Mouse (Mus musculus): ENCODE data around the gene Kif5c.

Kif5c gene

DNA sequence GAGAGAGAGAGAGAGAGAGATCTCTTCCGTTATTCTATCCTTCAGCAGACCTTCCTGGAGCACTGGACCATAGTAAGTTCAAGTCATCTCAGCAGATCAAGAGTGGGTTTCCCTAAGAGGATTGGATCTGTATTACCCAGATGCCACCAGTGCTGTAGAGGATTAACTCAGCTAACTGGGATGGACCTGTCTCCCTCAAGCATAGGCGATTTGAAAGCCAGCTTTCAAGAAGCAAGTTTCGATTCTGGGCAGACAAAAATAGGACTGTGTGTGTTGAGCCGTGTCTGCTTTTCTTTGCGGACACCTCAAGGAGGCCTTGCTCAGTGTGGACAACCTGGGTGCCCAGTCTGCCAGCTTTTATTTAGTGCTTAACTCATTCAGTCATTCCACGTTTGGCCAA, 170.0 kb downstream of the Kif5c start:
- DNase-seq (ENCODE audit: low spot score in 2 of 2), result no peak

DNA sequence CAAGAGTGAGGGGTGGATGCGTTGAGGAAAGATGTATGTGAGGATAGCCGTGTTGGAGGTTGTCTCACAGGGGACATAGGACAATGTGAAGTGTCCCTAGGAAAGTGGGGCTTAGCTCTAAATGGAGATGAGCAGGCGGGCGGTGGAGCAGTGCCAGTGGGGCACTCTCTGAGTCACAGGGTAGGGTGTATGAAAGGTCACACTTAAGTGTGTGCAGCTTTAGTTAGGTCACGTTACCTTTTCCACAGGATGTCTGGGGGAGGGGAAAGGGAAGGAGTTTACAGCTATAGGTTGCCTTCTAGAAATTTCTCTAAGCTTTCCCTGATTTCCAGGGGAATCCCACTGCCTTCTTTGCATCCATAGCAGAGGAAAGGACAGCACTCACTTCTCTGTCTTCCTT, 170.4 kb downstream of the Kif5c start:
- no peak for DNase-seq (ENCODE audit: low spot score in 2 of 2)

DNA sequence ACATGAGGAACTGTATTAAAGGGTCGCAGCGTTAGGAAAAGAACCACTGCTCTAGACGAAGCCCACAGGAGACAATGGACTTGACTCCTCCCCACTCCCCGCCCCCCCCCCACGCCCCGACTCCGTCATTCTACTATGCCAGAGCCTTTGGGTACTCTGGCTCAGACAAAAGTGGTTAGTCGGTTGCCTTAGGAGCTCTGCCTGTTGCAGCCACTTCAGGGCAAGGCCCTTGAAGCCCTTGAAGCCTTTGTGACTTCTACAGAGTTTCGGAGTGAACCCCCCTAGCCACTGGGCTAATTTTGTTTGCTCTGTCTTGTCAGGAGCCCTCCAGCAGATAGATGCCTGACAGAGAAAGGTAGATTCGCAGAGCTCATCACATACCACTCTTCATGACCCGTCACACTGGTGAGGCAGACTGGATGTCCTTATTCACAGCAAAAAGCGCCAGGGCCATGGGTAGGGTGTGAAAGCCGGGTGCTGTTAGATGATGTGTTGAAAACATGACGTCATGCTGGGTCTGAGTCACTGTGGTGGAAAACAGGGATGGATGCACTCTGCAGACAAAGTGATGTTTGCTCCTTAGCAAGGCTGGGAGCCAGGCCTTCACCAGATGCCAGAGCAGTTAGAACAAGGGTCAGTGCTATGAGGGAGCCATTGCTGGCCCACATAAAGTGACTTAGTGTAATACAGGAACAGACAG, 178.5 kb downstream of the Kif5c start:
- DNase-seq (ENCODE audit: low spot score in 2 of 2), result peak in 1 of 2 experiments; percentile 19

DNA sequence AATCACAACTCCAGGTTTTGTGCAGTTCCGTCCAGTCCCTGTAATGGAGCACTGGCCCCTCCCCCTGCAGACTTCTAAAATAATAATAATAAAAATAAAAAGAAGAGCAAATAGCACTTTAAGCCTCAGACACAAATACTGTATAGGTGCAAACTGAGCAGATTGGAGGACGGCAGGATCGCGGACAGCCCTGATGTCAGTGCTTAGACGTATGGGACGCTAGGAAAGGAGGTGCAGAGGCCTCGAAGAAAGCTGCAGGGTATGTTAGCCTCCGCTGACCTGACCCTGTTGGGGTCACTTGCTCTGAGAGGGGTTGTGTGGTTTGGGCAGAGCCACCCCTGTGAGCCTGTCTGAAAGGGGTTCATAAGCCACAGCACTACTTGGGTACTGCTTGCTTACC, 185.3 kb downstream of the Kif5c start:
- no peak for DNase-seq (ENCODE audit: low spot score in 2 of 2)

DNA sequence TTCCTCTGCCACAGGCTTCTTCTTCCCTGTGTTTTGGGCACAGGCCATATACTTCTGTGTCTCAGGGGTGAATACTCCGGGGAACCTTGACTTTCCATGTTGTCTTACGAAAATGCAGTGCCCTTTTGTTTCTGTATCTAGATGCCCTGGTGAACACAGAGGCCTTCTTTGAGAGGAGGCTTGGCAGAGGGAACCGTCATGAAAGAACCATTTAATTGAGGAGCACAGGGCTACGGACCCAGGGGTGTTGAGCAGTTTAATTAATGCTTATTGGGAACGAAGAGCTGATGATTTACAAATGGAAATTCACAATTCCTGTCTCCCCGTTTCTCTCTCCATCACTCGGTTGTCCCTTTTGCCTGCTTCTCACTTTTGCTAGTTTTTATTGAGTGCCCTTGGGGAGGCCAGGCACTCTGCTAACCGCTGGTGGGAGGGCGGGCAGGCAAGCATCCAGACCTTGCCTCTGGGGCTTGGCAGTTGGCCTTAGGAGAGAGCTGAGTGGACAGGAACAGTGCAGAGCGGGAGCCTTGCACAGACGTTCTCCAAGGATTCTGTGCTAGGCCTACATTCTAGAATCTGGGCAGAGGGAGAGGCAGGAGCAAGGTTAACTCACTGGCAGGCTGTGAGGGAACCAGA, 186.8 kb downstream of the Kif5c start:
- no peak for DNase-seq (ENCODE audit: low spot score in 2 of 2)

DNA sequence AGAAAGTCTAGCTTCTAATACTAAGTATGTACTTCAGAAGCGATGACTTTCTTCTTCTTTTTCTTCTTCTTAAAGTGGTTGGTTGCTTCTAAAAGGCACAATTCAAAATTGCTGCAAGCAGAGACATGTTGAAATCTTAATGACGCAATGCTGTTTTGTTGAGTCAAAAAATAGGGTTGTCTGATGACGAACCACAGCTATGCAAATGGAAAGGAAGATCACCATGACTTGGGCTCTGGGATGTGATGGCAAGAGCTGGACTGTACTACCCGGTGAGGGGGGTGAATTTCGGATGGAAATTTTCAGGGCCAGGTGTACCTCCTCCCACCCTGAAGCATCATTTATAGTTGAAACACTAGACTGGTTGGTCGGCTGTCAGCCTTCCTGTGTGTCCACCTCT, 190.4 kb downstream of the Kif5c start:
- DNase-seq (ENCODE audit: low spot score in 2 of 2), result no peak

DNA sequence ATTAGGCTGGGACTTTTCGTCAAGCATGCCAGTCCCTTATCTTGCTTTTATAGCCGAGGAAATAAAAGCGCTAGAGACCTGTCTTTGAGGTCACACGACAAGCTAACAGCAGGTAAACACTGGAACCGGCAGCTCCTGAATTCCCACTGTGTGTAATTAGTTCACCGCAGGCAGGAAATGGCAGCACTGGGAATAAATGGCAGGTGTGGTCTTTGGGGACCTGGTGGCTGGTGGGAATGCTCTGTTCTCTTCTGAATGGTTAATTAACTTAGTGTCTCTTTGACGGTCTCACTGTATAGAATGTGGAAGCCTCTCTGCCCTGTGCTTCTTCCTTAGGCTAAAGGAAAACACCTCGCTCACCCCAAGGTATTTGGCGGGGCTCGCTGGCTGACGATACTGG, 192.3 kb downstream of the Kif5c start:
- no peak for DNase-seq (ENCODE audit: low spot score in 2 of 2)

DNA sequence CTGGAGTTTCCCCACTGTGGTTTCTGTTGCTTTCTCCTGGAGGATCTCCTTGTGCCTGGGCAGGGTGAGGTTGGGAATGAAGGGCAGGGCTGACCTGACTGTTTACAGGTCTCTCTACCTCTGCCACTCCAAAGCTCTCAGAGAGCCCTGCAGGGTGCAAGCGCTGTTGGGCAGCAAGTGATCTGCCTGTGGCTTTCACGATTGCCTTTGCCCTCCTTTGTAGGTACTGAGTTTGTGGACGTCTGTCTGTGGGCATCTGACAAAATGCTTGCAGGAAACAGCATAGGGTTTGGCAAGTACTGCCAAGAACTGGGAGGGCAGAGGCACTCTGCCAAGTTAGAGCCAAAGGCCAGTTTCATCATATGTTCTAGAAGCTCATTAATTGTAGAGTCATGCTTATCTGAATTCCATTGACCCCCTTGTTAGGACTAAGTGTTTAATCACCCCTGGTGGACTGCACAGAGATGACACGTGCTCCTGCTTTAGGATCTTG, 192.8 kb downstream of the Kif5c start:
- no peak for DNase-seq (ENCODE audit: low spot score in 2 of 2)

DNA sequence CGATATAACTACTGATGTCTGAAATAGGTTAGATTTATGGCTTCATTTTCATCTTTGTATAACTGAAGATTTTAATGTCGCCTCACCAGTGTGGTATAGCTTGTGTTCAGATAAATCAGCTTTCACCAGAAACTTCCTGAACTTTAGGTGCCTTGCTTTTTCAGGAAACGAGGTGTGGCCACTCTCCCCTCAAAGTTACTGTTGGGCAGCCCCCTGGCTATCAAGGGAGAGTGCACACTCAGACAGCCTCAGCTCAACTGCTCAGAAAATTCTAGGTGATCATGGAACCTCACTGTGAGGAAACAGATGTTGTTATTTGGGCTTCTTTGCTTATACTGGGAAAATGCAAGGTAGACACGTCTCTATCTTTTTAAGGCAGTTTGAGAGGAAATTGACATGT, 194.1 kb downstream of the Kif5c start:
- DNase-seq (ENCODE audit: low spot score in 2 of 2), result no peak

DNA sequence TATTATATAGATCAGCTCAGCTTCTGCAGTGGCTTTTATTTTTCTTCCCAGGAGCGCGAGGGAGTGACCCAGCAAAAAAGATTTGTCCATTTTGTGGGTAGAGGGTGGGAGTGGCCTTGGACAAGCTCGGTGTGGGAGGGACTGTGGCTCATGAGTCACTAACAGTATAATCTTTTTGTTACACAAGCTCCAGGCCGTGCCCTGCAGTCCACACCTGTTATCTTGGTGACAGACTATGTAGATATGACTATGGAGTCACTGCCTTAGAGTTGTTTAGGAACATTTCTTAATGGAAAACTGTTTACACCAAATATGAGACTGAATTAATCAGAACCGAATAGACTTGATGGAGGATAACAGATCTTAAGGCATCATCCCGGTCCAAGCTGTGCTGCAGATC, 194.9 kb downstream of the Kif5c start:
- no peak for DNase-seq (ENCODE audit: low spot score in 2 of 2)

DNA sequence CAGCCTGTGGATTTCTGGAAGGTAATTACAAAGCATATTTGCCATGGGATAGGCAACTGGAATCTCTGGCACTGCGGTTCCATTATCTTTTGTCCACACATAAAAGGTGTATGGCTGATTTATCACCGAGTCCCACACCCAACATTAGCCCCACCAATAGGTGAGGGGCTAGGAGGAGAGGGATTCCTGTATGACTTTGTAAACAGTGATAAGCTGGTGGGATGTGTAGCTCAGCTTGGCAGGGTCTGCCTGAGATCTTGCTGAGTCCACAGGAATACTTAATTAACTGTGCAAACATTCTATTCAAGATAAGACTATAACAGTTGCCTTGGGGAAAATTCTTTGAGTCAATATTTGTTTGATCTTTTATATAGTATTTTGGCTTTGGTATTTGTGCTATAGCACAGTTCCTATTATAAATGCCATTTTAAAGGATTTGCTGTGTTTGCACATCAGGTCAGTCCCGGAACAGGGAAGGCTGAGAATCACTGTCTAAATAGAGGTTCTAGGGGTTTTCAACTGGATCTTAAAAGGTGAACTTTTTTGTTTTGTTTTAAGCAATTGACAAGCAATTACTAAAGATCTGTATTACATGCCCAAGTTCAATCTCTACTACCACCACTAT, 196.7 kb downstream of the Kif5c start:
- DNase-seq (ENCODE audit: low spot score in 2 of 2), result no peak

DNA sequence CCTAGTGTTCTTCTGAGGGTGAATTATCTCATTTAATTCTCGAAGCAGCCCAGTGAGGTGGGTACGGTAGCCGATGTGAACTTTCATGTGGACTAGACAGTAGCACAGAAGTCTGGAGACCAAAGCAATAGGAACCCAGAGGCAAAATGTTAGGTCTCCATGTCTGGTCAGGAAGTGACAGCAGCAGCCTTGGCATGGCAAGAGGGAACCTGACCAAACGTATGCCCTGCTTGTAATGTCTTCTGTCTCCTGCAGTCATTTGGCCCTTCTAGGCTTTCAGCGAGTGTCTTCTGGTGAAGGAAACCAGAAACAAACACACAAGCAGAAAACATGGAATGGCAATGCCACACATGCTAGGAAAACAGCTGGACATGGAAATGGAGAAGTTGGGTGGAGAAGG, 197.5 kb downstream of the Kif5c start:
- no peak for DNase-seq (ENCODE audit: low spot score in 2 of 2)

DNA sequence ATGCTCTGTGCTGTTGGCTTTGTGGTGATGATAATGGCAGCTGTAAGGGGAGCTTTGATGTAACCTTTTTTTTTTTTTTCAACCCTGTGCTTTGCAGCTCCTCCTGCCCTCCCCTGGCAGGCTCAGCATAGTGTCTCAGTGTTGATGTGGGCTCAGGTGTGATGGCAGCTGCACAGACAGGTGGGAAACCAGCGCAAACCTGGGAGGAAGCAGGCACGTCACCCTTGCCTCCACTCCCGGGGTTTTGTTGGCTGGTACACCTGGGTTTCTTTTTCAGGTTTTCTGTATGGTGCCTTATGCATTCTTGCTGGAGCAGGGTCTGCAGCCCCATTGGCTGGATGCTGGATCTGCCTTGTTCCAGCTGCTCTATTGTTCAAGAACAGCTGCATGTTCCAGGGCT, 198.1 kb downstream of the Kif5c start:
- no peak for DNase-seq (ENCODE audit: low spot score in 2 of 2)

DNA sequence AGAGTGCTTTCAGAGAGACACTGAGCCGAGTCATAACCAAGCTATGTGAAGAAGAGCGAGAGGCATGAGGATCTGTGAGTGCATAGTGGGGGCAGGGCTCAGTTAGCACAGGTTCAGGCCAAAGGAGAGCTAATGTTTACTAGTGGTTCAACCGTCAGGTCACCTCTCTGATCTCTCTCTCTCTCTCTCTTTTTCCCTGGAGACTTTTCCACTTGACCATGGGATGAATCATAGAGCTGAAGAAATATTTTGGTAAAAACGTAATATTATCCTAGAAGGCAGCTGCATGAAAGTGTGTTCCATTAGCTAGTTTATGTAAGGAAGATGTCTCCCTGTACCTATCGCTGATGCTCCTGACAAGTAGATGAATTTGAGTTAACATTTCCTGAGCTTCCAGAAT, 199.0 kb downstream of the Kif5c start:
- DNase-seq (ENCODE audit: low spot score in 2 of 2), result no peak

DNA sequence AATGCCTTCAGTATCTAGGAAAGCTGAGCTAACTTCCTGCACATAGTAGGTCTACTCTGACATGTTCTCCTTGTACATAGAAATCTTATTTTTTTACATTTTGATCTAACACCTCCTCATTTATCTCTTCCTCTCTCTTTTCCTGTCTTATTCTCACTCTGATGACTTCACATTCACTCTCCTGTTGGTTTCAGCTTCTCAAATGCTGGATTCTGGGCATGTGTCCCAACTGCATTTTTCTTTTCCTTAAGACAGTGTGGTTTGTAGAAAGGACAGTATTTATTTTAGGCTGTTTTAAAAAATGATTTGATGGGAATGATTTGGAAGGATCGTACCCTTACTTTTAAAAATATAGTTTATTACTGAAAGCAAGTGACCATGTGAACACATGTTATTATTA, 203.2 kb downstream of the Kif5c start:
- DNase-seq (ENCODE audit: low spot score in 2 of 2), result peak in 1 of 2 experiments; percentile 22
